Mouse (Mus musculus) testis, adult 2 months (tissue): ENCODE data around the gene Chd3. TPM values are rescaled to one million over a fixed set of nuclear protein-coding genes. Genes with fewer than 3 reads are reported as not detected.
"Not testable (repeated sequence)": the region's sequence is repeated elsewhere in the genome, so short reads cannot be mapped to it uniquely, and the experiment has no call there.

Experiments used
- H3K27ac ChIP-seq: fragments of 200-500 bp; 2 replicates; pipeline ENCODE4 v1.5.1; 2012; ENCODE audit warnings: low read depth, low read length; ENCODE audit not compliant: control insufficient read depth, insufficient read depth
- H3K27me3 ChIP-seq: fragments of 200-500 bp; 2 replicates; pipeline ENCODE4 v1.6.1; 2012; ENCODE audit warnings: mild to moderate bottlenecking, low read length, moderate library complexity; ENCODE audit not compliant: control insufficient read depth, insufficient read depth
- H3K36me3 ChIP-seq: fragments of 200-500 bp; 2 replicates; pipeline ENCODE4 v1.6.1; 2012; ENCODE audit warnings: mild to moderate bottlenecking, low read length; ENCODE audit not compliant: control insufficient read depth, insufficient read depth
- H3K4me1 ChIP-seq: fragments of 200-500 bp; 2 replicates; pipeline ENCODE4 v1.6.1; 2012; ENCODE audit warnings: low read length; ENCODE audit not compliant: control insufficient read depth, insufficient read depth
- H3K4me3 ChIP-seq: fragments of 200-500 bp; 2 replicates; pipeline ENCODE4 v1.5.1; 2012; ENCODE audit warnings: low read depth, mild to moderate bottlenecking, low read length, moderate library complexity, mixed read lengths; ENCODE audit not compliant: control insufficient read depth
- CTCF ChIP-seq: fragments of 200-500 bp; IDR thresholded peaks from 2 replicates; pipeline ENCODE4 v1.5.1; 2012; ENCODE audit warnings: low read depth, mild to moderate bottlenecking, inconsistent platforms, low read length, moderate library complexity; ENCODE audit not compliant: control insufficient read depth, insufficient read depth, insufficient replicate concordance
- POLR2A ChIP-seq: fragments of 200-500 bp; IDR thresholded peaks from 2 replicates; pipeline ENCODE4 v1.6.1; 2012; ENCODE audit warnings: low read depth, mild to moderate bottlenecking, inconsistent platforms, low read length, moderate library complexity; ENCODE audit not compliant: control insufficient read depth
- polyA plus RNA-seq: library from polyadenylated mRNA; depleted of rRNA; stranded (reverse); fragments of >200 nt; gene quantifications from 2 replicates; pipeline ENCODE4 v1.2.3, GENCODE M21; 2012

Gene Chd3
- polyA plus RNA-seq, 1 experiment, result 49.4 TPM

GRCm38 (mm10) chr11:69324749-69325148 lies 44.5 kb downstream of the Chd3 start:
- Histone ChIP-seq H3K36me3 (peaks cover 1% of the 10 kb centered on the region), H3K27ac (no peak overlapping the region), H3K27me3 (no peaks in the 10 kb centered on the region), H3K4me1 (peaks cover 32% of the 10 kb centered on the region), H3K4me3 (no peak overlapping the region)
- TF ChIP-seq CTCF, result no peak

DNA sequence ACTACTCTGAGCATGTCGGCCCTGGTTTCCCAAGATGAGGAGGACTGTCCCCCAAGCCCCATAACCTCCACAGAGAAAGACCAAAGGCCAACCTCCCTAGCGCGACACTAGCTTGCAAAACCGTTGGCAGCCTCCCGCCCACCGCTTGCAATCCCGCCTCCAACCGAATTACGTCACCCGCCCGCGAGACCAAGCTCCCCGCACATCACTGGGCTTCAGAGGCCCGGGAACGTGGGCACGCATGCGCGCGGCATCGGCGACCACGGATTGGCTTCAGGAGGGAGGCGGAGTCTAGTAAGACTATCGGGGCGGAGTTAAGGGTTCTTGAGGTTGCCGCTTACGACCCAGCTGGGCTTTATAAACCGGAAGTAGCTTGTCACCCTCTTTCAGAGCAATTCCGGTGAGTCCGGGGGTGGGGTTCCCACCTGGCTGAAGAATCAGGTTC lies 45.5 kb downstream of the Chd3 start, which contains the start of the genes Cntrob and Trappc1:
Cntrob (minus strand) TSS at position 109 of the 445 bp plus-strand sequence.
Trappc1 (plus strand) TSS at position 314 of the 445 bp plus-strand sequence.
- Histone ChIP-seq H3K27ac (peak within 1 kb of the TSS; percentile 97), H3K36me3 (peaks cover 3% of the 10 kb centered on the region), H3K27me3 (no peaks in the 10 kb centered on the region), H3K4me1 (peaks cover 32% of the 10 kb centered on the region), H3K4me3 (peak within 1 kb of the TSS; percentile 89)
- TF ChIP-seq CTCF, result no peak
- peak; percentile 92 for TF ChIP-seq POLR2A

- Histone ChIP-seq H3K4me1 (peaks cover 32% of the 10 kb centered on the region), H3K27me3 (no peaks in the 10 kb centered on the region), H3K4me3 (peak overlapping the region; percentile 89), H3K36me3 (peaks cover 3% of the 10 kb centered on the region), H3K27ac (peak overlapping the region; percentile 97)
- TF ChIP-seq CTCF (no peak), POLR2A (no peak)
Observed at GRCm38 (mm10) chr11:69322693-69323471, 46.3 kb downstream of the Chd3 start.

DNA sequence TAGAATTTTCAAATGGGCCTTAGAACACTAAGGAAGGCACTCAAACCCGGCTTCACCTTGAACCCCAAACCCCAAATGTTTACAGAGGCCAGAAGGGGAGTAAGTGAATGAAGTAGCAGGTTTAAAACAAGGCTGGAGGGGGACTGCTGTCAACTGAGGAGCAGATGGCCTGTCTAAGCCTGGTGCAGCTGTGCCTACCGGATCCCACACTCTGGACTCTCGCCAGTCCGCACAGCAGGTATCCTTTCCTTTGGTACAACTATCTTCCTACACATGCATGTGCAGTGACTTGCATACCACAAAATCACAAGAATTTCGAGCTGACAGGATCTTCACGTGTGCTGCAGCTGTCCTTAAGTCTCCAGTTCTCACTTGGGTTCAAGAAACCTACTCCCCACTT lies 47.2 kb downstream of the Chd3 start:
- H3K4me1 ChIP-seq, result peaks cover 30% of the 10 kb centered on the region
- TF ChIP-seq CTCF, result no peak
- no peak for TF ChIP-seq POLR2A
- H3K36me3 ChIP-seq, result peaks cover 4% of the 10 kb centered on the region
- H3K27me3 ChIP-seq, result no peaks in the 10 kb centered on the region
- no peak overlapping the region for H3K4me3 ChIP-seq
- no peak overlapping the region for H3K27ac ChIP-seq

DNA sequence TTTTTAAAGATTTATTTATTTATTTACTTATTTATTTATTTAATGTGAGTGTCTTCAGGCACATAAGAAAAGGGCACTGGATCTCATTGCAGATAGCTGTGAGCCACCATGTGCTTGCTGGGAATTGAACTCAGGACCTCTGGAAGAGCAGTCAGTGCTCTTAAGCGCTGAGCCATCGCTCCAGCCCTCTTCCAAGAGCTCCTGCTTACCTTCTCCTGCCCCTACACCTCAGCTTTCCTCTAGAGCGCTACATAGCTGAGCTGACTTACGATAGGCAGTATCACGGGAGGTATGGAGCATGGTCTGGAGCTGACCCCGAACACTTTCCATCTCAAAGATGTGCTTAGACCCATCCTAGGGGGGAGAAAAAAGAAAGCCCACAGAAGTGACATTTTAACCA lies 47.6 kb downstream of the Chd3 start:
- Histone ChIP-seq H3K4me3 (no peak overlapping the region), H3K27me3 (no peaks in the 10 kb centered on the region), H3K4me1 (peaks cover 26% of the 10 kb centered on the region), H3K36me3 (peaks cover 4% of the 10 kb centered on the region), H3K27ac (no peak overlapping the region)
- TF ChIP-seq CTCF (no peak), POLR2A (no peak)

GRCm38 (mm10) chr11:69318000-69318399 lies 51.2 kb downstream of the Chd3 start:
- not testable (repeated sequence) for H3K27me3 ChIP-seq, H3K4me3 ChIP-seq, H3K27ac ChIP-seq, H3K4me1 ChIP-seq, H3K36me3 ChIP-seq

DNA sequence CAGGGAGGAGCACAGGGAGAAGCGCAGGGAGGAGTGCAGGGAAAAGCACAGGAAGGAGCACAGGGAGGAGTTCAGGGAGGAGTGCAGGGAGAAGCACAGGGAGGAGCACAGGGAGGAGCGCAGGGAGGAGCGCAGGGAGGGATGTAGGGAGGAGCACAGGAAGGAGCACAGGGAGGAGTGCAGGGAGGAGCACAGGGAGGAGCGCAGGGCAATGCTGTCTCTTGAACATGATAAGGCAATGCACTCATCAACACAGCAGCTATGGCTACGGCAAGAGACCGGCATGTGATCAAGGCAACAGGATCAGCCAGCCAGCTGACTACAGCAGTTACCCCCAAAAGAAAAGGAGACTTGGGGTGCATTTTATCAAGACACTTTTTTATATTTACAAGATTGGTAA lies 52.8 kb downstream of the Chd3 start:
- no peaks in the 10 kb centered on the region for H3K27me3 ChIP-seq
- no peaks in the 10 kb centered on the region for H3K4me1 ChIP-seq
- no peak overlapping the region for H3K4me3 ChIP-seq
- H3K27ac ChIP-seq, result no peak overlapping the region
- peaks cover 4% of the 10 kb centered on the region for H3K36me3 ChIP-seq
- no peak for TF ChIP-seq CTCF
- TF ChIP-seq POLR2A, result no peak

DNA sequence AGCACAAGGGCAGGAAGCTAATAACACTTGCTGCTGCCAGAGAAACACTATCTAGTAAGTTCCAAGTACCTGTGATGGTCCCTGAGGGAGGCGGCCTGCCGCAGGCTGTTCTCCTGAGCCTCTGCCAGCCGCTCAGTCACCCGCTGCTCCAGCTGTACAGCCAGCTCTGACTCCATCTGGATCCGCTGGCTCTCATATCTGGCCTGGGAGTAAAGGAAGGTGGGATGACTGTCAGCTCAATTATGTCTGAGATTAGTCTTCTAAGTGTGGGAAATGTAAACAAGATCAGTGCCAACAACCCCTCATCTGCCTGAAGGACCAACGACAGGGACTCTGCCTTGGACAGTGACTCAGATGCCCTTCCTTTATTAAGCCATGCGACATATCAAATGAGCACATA lies 57.9 kb downstream of the Chd3 start:
- Histone ChIP-seq H3K27me3 (no peaks in the 10 kb centered on the region), H3K4me3 (no peak overlapping the region), H3K4me1 (no peaks in the 10 kb centered on the region), H3K36me3 (peaks cover 5% of the 10 kb centered on the region; the same call in 1 of the 2 replicates), H3K27ac (no peak overlapping the region)
- TF ChIP-seq POLR2A (no peak), CTCF (no peak)
